Mouse (Mus musculus): ENCODE results near the gene Gm49337. TPM values are rescaled to one million over a fixed set of nuclear protein-coding genes. Genes with fewer than 3 reads are reported as not detected.

Gene Gm49337
- polyA plus RNA-seq, 1 experiment, result not detected

DNA sequence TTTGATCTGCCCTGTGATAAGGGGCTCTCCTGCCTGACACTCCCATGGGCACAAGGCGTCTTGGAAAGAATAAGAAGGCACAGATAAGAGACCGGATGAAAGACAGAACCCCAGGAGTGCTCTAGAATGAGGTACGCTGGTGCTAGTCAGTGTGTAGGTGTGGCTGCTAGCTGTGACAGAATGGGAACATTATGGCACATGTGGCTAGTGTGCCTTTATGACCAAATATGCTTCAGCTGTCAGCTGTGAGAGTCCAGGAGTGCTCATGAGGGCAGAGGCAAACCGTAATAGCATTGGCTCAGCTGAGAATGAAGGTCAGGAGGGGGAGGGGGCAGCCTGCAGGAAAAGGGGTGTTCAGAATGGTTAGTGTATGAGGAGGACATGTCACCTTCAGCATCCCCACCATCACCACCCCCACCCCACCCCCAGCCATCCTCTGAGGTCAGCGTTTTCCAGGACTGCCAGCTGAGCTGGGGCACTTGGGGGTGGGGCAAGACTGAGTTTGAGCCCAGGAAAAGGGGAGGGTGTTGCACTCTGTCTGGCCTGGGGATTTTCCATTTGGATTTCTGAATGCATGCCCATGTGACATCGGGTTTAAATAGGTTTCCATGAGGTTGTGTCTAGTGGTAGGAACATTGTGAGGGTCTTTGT lies 1.4 kb downstream of the Gm49337 start:
- Histone ChIP-seq H3K36me3 (ENCODE audit: control insufficient read depth, insufficient read depth, low read length) (no peaks in the 10 kb centered on the region), H3K27ac (ENCODE audit: control insufficient read depth, insufficient read depth, low read depth, low read length) (peak overlapping the region; percentile 54; the same call in 1 of the 2 replicates), H3K4me3 (ENCODE audit: control insufficient read depth, low read depth, low read length) (peak overlapping the region; percentile 80), H3K4me1 (ENCODE audit: control insufficient read depth, insufficient read depth, low read length) (peaks cover 11% of the 10 kb centered on the region), H3K27me3 (ENCODE audit: control insufficient read depth, insufficient read depth, low read length) (no peaks in the 10 kb centered on the region)
- no peak for TF ChIP-seq POLR2A (IDR thresholded peaks at IDR 0.05; ENCODE audit: control insufficient read depth, low read depth, low read length)
- TF ChIP-seq CTCF (IDR thresholded peaks at IDR 0.05; ENCODE audit: control insufficient read depth, insufficient read depth, insufficient replicate concordance, low read depth, low read length), result no peak

DNA sequence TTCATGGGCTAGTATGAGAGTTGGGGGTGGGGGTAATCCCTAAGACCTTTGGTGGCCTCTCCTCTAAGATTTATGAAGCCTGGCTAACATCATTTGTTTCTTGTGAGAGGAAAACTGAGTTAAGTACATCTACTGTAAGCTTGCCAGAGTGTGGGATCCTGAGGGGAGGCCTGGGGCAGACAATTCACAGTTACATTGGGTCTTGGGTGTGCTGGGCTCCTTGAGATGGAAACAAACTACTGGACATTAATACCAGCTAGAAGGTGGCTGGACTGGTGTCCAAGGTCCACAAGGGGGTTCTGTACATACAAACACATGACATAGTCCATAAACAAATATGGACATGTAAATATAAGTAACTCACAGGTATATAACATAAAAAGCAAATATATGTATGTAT lies 2.0 kb downstream of the Gm49337 start:
- H3K4me1 ChIP-seq (ENCODE audit: control insufficient read depth, insufficient read depth, low read length), result peaks cover 11% of the 10 kb centered on the region
- H3K36me3 ChIP-seq (ENCODE audit: control insufficient read depth, insufficient read depth, low read length), result no peaks in the 10 kb centered on the region
- no peak overlapping the region for H3K27ac ChIP-seq (ENCODE audit: control insufficient read depth, insufficient read depth, low read depth, low read length)
- no peaks in the 10 kb centered on the region for H3K27me3 ChIP-seq (ENCODE audit: control insufficient read depth, insufficient read depth, low read length)
- no peak for TF ChIP-seq CTCF (IDR thresholded peaks at IDR 0.05; ENCODE audit: control insufficient read depth, insufficient read depth, insufficient replicate concordance, low read depth, low read length)
- TF ChIP-seq POLR2A (IDR thresholded peaks at IDR 0.05; ENCODE audit: control insufficient read depth, low read depth, low read length), result no peak
- H3K4me3 ChIP-seq (ENCODE audit: control insufficient read depth, low read depth, low read length), result peak overlapping the region; percentile 80; the same call in 1 of the 2 replicates

DNA sequence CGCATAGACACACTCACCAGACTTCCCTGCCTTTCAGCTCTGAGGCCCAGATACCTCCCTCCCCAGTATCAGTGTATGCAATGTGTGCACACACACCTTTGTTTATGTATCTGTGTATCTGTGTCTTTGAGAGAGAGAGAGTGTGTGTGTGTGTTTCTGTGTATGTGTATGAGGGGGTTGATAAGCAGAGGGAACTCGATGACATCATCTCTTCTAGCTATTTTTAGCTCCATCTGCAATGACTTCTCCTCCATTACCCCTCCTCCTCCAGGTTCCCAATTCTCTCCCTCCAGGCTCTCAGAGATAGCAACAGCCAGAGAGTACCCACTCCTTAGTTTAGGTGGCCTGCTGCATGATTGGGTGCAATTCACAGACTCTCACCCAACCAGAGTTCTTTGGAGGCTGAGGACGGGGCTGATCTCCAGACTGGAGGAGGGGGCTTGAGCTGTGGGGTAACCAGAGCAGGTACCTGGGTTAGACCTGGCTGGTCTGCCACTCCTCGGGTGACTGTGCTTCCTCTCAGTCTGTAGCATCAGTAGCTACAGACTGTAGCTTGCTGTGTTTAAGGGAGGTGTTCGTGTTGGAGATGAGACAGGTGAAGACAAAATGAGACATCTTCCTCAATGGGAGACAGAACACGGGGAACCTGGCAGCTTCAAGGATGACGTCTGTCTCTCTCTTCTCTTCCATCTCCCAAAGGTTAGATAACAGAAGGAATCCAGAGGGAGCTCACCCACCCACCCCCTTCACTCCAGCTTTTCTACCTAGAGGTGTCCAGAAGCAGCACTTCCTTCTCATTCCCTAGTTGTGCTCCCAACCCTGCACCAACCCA lies 2.7 kb downstream of the Gm49337 start:
- Histone ChIP-seq H3K27me3 (ENCODE audit: control insufficient read depth, insufficient read depth, low read length) (no peaks in the 10 kb centered on the region), H3K4me1 (ENCODE audit: control insufficient read depth, insufficient read depth, low read length) (peaks cover 11% of the 10 kb centered on the region), H3K4me3 (ENCODE audit: control insufficient read depth, low read depth, low read length) (peak overlapping the region; percentile 70), H3K27ac (ENCODE audit: control insufficient read depth, insufficient read depth, low read depth, low read length) (no peak overlapping the region), H3K36me3 (ENCODE audit: control insufficient read depth, insufficient read depth, low read length) (no peaks in the 10 kb centered on the region)
- TF ChIP-seq CTCF (IDR thresholded peaks at IDR 0.05; ENCODE audit: control insufficient read depth, insufficient read depth, insufficient replicate concordance, low read depth, low read length), result no peak
- TF ChIP-seq POLR2A (IDR thresholded peaks at IDR 0.05; ENCODE audit: control insufficient read depth, low read depth, low read length), result no peak

DNA sequence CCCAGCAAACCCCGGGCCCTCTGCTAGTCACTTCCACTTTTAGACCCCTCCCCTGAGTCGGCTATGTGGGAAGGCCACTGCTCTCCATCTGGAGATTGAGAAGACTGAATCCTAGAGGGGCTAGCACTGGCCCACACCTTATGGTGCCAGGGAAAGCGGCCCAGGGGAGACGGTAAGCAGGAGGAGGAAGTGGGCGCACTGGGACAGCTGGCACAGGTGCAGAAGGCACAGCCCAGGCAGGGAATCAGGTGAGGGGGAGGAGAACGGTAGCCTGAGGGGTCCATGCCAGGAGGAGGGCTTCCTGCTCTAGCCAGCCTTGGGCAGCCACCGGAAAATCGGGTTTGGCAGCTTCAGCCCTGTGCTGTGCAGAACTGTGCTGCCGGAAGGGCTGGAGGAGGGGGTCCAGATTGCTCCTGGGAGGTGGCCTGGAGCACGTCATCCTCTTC lies 3.4 kb downstream of the Gm49337 start:
- Histone ChIP-seq H3K4me1 (ENCODE audit: control insufficient read depth, insufficient read depth, low read length) (peaks cover 11% of the 10 kb centered on the region), H3K36me3 (ENCODE audit: control insufficient read depth, insufficient read depth, low read length) (no peaks in the 10 kb centered on the region), H3K27ac (ENCODE audit: control insufficient read depth, insufficient read depth, low read depth, low read length) (0 out of 2 replicates have a peak overlapping the region, but pooled peaks have one; percentile 43), H3K4me3 (ENCODE audit: control insufficient read depth, low read depth, low read length) (peak overlapping the region; percentile 70), H3K27me3 (ENCODE audit: control insufficient read depth, insufficient read depth, low read length) (no peaks in the 10 kb centered on the region)
- TF ChIP-seq POLR2A (IDR thresholded peaks at IDR 0.05; ENCODE audit: control insufficient read depth, low read depth, low read length), result no peak
- TF ChIP-seq CTCF (IDR thresholded peaks at IDR 0.05; ENCODE audit: control insufficient read depth, insufficient read depth, insufficient replicate concordance, low read depth, low read length), result no peak

DNA sequence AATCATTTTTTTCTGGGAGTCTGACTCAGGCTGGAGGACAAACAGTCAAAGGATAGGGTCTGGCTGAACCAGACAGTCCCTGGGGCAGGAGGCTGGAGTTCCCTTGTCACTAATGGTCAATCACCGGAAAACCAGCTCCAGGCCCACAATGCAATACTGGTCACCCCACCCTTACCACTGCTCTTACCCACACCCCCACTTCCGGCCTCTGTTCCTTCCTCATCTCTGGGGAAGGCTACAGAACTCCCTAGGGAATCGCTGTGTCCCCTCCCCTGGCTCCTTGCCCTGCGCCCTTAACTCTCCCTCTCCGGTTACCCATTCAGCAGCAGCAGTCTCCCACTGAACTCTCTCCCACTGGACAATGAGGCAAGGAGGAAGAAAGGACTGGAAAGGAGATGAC lies 4.0 kb downstream of the Gm49337 start:
- H3K4me3 ChIP-seq (ENCODE audit: control insufficient read depth, low read depth, low read length), result peak overlapping the region; percentile 12; the same call in 1 of the 2 replicates
- no peaks in the 10 kb centered on the region for H3K27me3 ChIP-seq (ENCODE audit: control insufficient read depth, insufficient read depth, low read length)
- H3K36me3 ChIP-seq (ENCODE audit: control insufficient read depth, insufficient read depth, low read length), result no peaks in the 10 kb centered on the region
- H3K27ac ChIP-seq (ENCODE audit: control insufficient read depth, insufficient read depth, low read depth, low read length), result peak overlapping the region; percentile 5; the same call in 1 of the 2 replicates
- TF ChIP-seq POLR2A (IDR thresholded peaks at IDR 0.05; ENCODE audit: control insufficient read depth, low read depth, low read length) (no peak), CTCF (IDR thresholded peaks at IDR 0.05; ENCODE audit: control insufficient read depth, insufficient read depth, insufficient replicate concordance, low read depth, low read length) (no peak)
- H3K4me1 ChIP-seq (ENCODE audit: control insufficient read depth, insufficient read depth, low read length), result peaks cover 12% of the 10 kb centered on the region

DNA sequence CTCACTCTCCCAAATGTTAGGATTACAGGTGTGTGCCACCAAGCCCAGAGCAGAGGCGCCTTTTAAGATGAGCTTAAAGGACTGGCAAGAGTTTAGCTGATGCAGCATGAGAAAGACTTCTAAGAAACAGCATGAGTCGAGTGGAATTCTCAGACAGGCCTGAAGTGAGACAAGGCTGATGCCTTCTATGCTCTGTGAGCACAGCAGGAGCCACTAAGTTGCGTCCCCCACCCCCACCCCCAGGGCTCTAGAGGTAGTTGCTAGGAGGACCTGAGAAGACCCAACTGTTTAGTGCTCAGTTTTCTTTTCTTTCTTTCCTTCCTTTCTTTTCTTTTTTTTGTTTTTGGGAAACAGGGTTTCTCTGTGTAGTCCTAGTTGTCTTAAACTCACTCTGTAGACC lies 8.9 kb downstream of the Gm49337 start:
- no peaks in the 10 kb centered on the region for H3K36me3 ChIP-seq (ENCODE audit: control insufficient read depth, insufficient read depth, low read length)
- TF ChIP-seq POLR2A (IDR thresholded peaks at IDR 0.05; ENCODE audit: control insufficient read depth, low read depth, low read length) (no peak), CTCF (IDR thresholded peaks at IDR 0.05; ENCODE audit: control insufficient read depth, insufficient read depth, insufficient replicate concordance, low read depth, low read length) (no peak)
- no peak overlapping the region for H3K4me3 ChIP-seq (ENCODE audit: control insufficient read depth, low read depth, low read length)
- no peaks in the 10 kb centered on the region for H3K27me3 ChIP-seq (ENCODE audit: control insufficient read depth, insufficient read depth, low read length)
- H3K27ac ChIP-seq (ENCODE audit: control insufficient read depth, insufficient read depth, low read depth, low read length), result no peak overlapping the region
- H3K4me1 ChIP-seq (ENCODE audit: control insufficient read depth, insufficient read depth, low read length), result peaks cover 11% of the 10 kb centered on the region

DNA sequence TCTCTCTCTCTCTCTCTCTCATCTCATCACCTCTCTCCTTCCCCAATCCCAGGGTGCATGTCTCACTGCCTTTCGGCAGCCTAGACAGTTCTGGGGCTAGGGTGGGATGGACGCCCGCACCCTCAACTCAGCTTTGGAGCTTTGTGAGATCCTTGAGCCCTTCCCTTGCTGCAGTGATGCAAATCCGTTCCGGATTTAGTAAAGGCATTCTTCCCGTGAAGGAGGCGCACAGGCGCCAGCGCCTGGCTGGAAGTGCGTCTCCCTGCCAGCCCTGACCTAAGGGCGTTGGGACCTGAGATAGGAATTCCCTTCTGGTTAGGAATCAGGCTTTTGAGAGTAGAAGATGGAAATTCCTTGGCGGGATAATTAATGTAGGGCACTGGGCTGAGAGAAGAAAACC lies 9.6 kb downstream of the Gm49337 start:
- peaks cover 7% of the 10 kb centered on the region for H3K4me1 ChIP-seq (ENCODE audit: control insufficient read depth, insufficient read depth, low read length)
- no peak overlapping the region for H3K27ac ChIP-seq (ENCODE audit: control insufficient read depth, insufficient read depth, low read depth, low read length)
- H3K4me3 ChIP-seq (ENCODE audit: control insufficient read depth, low read depth, low read length), result no peak overlapping the region
- no peaks in the 10 kb centered on the region for H3K27me3 ChIP-seq (ENCODE audit: control insufficient read depth, insufficient read depth, low read length)
- TF ChIP-seq POLR2A (IDR thresholded peaks at IDR 0.05; ENCODE audit: control insufficient read depth, low read depth, low read length) (no peak), CTCF (IDR thresholded peaks at IDR 0.05; ENCODE audit: control insufficient read depth, insufficient read depth, insufficient replicate concordance, low read depth, low read length) (no peak)
- H3K36me3 ChIP-seq (ENCODE audit: control insufficient read depth, insufficient read depth, low read length), result no peaks in the 10 kb centered on the region
